Mouse (Mus musculus): Measurements from ENCODE around the gene Gm21834. TPM values are rescaled to one million over a fixed set of nuclear protein-coding genes. Genes with fewer than 3 reads are reported as not detected.

Gene Gm21834
- not detected in 2 replicates for polyA plus RNA-seq (2012; rRNA removed; ENCODE audit: low replicate concordance)

DNA sequence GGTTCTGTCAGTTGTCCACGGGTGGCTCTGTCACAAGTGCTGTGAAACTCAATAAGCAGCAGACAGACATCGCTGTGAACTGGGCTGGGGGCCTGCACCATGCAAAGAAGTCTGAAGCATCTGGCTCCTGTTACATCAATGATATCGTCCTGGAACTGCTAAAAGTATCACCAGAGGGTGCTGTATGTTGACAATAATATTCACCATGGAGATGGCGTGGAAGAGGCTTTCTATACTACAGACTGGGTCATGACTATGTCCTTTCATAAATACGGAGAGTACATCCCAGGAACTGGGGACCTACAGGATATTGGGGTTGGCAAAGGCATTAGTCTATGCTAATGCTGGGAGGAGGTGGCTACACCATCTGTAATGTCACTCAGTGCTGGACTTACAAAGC is at the start of gene Gm21834:
Gene Gm21834, minus strand, starts transcription at position 101 of the 400 bp plus-strand sequence.

DNA sequence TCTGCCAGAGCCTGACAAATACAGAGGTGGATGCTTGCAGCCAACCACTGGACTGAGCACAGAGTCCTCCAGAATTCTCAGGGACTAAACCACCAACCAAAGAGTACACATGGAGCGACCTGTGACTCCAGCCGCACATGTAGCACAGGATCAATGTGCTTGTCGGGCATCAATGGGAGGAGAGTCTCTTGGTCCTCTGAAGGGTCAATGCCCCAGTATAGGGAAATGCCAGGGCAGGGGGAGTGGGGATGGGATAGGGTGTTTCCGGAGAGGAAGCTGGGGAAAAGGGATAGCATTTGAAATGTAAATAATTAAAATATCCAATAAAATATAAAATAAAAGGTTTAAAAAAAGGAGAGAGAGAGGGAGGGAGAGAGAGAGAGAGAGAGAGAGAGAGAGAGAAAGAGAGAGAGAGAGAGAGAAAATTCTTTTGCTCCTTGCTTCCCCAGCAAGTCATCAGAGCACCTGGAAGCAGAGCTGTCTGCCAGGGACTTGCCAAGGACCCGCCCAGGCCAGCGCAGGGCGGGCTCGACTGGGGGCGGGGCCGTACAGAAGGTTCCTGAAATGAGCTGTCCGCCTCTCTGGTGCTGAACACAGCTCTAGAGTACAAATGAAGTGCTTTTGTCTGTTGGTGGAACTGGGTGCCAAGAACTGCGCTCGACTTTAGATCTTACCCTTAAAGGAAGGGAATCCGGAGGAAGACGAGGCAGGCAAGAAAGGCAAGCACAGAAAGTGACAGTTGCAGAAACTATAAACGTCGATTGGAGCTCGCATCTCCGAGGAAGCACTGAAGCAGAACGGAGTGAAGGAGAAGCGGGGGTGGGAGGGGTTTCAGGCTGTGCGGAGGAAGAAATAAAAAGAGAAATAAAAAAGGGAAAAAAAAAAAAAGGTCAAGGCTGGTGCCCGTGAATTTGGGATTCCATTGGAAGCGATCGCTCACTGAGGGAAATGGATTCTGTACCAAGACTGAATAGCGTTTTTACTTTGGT is 26.9 kb upstream of the Gm21834 start, which contains the start of gene Cntnap5c:
Gene Cntnap5c, plus strand, starts transcription at position 949 of the 989 bp plus-strand sequence.

Other genes starting within 250 kb of the Gm21834 start
- not detected in 2 replicates for gene Vmn2r120, start 196.7 kb downstream of the Gm21834 start, polyA plus RNA-seq (2012; rRNA removed; ENCODE audit: low replicate concordance)
- not detected in 2 replicates for gene Cntnap5c, start 27.4 kb upstream of the Gm21834 start, polyA plus RNA-seq (2012; rRNA removed; ENCODE audit: low replicate concordance)

Measured in subcutaneous adipose tissue, adult 2 months (tissue).